Mouse (Mus musculus): ENCODE data around the gene B230118H07Rik. TPM values are rescaled to one million over a fixed set of nuclear protein-coding genes. Genes with fewer than 3 reads are reported as not detected.

B230118H07Rik gene
- total RNA-seq, 2 experiments from 2014 or later = 81.0 to 87.2 TPM

GRCm38 (mm10) chr2:101639840-101640350 lies 9.4 kb downstream of the B230118H07Rik start:
- DNase-seq (ENCODE audit: low spot score) = no peak

- DNase-seq (ENCODE audit: low spot score) = no peak
These were observed 10.1 kb downstream of the B230118H07Rik start for GRCm38 (mm10) chr2:101638979-101639839.

- DNase-seq (ENCODE audit: low spot score) = peak; percentile 93
These were observed 20.8 kb downstream of the B230118H07Rik start for GRCm38 (mm10) chr2:101628297-101629236.

DNA sequence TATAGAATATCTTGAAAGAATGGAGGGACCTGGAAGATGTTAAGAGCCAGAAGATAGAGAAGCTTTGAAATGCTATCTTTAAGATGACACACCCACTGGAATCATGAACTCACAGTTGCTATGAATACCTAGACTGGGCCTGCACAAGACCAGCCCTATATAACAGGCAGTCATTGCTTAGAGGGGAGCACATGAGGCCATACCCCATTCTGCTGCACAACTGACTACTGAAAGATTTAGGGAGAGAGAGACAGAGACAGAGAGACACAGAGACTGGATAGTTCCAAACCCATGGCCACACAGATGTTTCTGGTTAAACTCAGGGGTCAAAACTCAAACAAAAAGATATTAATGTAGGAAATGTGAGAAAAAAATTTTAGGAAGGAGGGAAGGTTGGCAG lies 22.1 kb downstream of the B230118H07Rik start:
- DNase-seq (ENCODE audit: low spot score) = no peak

GRCm38 (mm10) chr2:101624526-101624925 lies 24.8 kb downstream of the B230118H07Rik start, which contains the start of gene Rag2:
TSS of gene Rag2 (plus strand) at chr2:101624718.
- no peak for DNase-seq (ENCODE audit: low spot score)

DNA sequence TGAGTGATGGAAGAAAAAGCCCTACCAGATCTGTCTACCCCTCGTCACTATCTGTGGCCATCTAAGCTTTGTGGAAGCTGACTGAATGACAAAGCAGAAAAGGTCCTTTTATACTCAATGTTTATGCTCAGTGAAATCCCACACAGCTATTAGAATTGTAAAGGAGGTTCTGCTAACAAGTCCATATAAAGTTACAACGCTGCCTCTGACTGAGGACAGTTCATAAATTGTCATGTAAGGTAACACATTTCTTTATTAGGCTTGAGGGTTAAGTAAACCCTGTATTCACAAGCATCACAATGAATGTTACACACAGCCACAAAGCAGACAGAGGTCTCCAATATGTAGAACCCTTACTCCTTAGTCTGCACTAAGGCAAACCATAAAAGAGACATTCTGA lies 25.3 kb downstream of the B230118H07Rik start:
- DNase-seq (ENCODE audit: low spot score) = no peak

DNA sequence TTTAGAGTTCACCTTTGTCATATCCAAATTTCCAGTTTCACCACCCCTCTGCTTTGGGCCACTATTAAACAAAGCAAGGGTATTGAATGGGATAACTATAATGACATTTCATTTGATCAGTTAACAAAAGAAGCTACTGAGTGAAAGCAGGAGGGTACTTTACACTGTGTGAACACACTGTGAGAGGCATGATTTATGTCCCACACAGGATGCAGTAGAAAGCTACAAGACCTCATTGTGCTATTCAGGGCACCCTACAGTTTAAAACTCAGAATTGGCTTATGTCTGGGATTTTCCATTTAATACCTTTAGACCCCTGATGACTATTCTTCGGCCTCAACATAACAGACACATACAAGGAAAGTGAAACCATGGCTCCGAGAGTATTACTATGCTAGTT lies 26.3 kb downstream of the B230118H07Rik start:
- no peak for DNase-seq (ENCODE audit: low spot score)

DNA sequence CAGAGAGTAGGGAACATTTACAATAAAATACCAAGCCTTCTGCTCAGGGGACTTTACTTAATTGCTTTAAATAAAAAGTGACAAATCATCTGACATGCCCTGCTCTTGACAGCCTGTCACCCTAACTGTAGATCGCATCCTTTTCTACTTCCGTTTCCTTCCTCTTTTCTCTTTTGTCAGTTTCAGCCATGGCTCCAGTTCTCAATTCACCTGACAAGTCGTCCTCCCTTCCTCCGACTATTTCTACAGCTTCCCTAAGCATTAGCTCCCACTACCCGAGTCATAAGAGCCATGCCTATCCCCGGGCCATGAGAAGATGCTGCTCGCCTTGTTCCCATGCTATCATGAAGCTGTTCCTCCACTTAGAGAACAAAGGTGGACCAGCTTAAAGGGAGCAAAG lies 27.7 kb downstream of the B230118H07Rik start:
- no peak for DNase-seq (ENCODE audit: low spot score)

DNA sequence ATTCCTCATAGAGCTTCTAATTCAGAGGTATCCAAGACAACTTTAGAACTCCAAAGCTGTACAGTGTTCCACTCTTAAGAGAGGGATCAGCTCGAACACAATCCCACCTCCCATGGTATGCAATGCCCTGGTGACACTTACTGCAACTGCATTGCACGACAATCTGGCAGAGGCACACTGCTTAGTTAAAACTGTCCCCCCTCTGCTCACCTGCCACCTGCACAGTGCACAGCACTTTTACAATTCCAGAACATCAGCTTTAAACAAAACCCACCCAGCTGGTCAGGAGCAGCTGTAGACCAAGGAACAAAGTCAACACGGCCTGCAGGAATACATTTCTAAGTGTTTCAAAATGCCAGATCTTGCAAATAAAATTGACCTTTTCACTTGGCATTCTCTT lies 28.4 kb downstream of the B230118H07Rik start:
- DNase-seq (ENCODE audit: low spot score) = no peak

DNA sequence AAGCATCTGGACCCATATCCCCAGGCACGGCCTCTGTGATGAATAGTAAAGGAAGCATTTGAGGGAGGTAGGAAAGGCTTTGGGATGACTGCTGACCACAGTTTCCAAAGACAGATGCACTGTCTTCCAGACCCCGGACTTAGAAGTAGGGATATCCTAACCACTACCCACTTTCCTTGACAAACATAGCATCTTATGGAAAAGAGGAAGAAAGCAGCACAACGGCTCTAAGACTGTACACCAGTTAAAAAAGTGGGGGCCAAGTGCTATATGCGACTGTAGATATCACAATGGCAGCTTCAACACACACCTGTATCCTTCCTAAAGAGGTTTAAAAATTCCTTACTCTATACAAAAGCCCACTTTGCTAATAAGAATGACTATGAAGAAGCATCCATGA lies 31.0 kb downstream of the B230118H07Rik start:
- no peak for DNase-seq (ENCODE audit: low spot score)

DNA sequence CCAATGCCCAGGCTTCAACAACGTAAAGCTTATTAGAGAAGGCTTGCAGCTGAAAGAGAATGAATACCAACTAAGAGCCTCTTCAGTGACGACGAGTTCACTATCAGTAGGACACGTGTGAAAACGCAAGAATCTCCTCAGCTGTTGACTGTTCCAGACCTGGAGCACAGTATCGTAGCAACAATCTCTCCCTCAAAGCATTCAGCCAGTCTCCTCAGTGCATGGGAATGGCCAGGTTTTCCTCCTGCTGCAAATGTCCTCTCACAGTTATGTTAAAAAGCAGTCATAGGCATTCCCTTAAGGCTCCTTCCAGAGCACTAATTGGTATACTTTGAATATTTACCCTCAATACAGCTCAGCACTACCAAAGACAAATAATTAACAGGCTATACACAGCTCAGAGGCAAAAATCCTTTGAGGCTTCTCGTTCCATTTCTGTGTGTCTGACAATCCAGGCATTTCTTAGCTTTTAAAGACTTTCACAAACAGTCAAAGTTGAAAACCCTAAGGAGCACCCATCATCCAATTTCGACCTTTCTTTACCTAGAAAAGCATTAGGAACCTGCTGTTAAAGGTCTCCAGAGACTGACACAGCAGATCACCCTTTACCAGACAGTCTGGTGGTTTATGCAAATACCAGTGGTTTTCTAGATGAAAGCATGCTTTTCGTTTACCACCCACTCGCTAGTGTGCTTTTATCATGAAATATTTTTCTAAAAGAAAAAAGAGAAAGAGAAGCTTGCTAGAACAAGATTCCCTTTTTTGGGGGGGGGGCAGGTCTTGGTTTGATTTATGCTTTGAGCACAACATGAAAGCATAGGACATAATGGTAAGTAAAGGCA lies 33.6 kb downstream of the B230118H07Rik start:
- no peak for DNase-seq (ENCODE audit: low spot score)

DNA sequence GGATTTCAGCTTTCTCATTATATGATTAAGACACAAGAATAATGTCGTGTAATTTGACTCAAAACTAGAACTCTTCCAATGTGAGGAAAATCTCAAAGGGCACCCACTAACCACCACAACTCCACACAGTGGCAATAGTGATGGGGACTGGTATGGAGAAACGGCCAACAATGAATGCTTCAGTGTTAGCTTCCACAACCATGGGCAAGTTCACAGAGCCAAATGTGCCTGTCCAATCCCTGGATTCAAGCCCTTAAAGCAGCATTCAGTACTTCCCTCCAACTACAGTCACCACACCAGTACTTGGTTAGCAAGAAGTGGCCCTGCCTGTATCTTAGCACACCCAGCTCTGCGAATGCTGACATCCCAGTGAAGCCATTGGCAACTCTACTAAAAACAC lies 38.5 kb downstream of the B230118H07Rik start:
- no peak for DNase-seq (ENCODE audit: low spot score)

DNA sequence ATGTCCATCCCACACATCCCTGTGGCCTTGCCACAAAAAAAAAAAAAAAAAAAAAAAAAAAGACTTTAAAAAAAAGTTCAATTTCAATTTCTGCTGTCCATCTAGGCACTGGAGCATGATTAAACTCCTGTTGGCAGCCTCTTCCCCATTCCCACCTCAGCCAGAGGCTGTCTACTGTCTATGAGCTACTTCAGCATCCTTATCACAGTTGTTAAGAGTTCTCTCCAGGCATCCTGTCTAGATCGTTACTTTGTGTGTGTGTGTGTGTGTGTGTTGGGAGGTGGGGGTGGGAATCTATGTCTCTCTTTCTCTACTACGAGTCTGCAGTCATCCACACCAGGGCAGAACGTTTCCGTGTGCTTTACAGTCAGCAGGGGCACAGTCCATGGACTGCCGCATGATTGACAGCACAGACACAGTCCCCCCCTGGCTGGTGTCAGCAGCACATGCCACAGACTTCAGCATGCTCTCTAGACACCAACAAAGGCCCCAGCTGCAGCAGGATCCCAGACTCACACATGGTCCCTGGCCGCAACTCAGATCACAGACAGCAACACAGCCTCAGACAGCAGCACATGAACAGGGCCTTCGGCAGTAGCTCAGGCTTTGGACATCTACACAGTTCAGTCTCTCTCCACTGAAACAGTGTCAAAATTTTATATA lies 41.0 kb downstream of the B230118H07Rik start:
- DNase-seq (ENCODE audit: low spot score) = no peak

DNA sequence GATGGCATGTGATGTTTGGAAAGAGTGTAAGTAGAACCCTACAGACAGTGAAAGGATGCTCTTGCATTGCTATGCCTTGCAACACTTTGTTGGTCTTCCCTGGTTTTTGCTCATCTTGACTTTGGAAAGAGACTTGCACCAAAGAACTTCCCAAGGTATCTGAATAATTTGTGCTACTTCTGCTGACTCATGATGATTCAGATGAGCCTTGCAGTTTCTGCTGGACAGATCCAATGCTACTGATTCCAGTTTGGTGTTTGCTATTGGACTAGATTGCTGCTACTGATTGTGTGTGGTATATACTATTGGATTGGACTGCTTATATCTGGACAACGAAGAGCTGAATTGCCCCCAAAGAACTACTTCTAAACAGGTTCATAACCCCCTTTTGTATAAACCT lies 46.2 kb downstream of the B230118H07Rik start:
- DNase-seq (ENCODE audit: low spot score) = no peak

DNA sequence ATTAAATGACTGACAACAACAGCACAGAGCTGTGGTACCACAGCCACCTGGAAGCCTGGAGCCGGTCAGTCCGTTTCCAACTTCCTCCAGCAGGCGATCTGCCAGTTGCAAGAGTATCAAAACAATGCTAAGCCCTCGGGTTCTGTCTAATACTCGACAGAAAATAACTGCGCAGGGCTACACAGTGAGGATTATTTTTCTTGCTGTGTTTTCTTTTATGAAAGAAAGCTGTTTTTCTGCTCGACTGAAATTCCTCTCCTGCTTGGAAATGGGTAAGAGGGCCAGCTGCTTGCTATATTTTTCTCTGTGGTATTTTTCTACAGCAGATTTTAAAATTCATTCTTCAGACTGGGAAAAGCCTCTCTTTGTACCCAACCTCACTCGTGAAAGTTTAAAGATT lies 48.6 kb downstream of the B230118H07Rik start:
- DNase-seq (ENCODE audit: low spot score) = peak; percentile 45

DNA sequence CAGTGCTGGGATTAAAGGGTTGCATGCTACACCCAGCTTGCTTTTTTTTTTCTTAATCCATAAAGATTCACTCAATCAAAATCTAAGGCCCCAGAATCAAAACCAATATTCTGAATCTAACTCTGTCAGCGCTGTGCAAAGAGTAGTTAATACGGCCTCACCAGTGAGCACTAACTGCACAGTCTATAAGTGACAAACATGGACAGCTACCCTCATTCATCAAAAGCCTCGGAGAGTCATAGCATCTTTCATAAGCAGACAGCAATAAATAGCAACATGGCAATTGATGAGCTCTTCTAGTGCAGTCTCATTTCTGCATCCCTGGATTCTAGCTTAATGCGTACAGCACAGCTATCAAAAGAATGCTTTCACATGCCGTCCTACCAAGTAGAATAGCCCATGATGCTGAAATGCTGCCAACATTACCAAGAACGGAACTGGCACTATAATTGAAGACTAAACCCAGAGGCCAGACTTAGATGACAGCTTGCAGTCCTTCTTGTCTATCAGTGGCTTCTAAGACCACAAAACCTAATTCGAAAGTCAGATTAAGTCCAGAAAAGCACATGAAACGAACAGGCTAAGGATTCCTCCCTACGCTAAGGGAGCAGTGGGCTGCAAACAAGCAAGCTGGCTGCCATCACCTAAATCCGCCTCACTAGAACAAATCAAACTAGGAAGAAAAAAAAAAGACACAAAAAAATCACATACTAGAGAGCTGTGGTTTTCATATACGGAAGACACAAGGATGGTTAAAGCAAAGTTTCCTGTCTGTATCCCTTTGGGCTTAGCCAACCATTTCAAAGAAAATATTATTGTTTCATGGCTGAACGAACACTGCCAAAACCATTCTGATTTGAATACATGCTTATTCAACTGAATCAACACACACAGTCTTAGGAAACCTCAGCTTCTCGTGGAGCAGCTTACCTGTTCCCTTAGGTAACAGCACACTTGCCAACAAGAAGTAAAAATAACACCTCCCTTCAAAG lies 50.8 kb downstream of the B230118H07Rik start:
- no peak for DNase-seq (ENCODE audit: low spot score)

DNA sequence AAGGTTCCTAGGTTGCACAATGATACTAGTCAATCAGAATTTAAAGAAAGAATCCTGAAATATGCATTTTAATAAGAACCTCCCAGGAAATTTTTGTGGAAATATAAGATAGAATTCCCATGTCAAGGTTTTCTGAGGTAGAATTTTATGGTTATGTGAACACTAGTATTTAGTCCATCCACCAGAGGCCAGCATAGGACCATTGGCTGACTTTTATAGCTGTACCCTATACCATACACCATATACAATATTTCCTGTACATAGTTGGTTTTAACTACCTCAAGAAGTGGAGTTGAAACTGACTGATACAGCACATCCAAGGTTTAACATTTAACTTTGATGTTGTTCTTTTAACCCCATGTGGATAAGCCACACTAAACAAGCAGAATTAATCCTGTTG lies 52.1 kb downstream of the B230118H07Rik start:
- no peak for DNase-seq (ENCODE audit: low spot score)

- no peak for DNase-seq (ENCODE audit: low spot score)
These were observed 54.7 kb downstream of the B230118H07Rik start for GRCm38 (mm10) chr2:101594681-101595080.

DNA sequence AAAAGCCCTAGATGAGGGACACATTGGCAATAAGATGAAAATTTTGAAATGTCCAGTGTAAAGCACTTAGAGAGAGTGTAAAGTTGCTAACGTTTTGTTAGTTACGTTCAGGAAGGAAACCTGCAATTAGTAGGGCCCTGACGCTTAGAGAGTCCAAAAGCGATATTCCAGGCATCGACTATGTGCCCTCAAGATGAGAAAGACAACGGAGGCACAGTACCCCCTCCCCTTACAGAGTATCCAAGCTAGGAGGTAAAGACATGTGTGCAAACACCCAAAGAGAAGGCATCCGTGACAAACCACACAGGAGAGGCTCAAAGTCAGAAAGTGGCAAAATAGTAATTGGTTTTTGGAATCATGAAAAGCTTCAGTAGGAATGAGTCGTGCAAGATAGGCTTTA lies 56.4 kb downstream of the B230118H07Rik start:
- no peak for DNase-seq (ENCODE audit: low spot score)

Measured in gastrocnemius, adult 18-20 months (tissue).